Mouse (Mus musculus) c-Kit-positive CD71-positive TER-119-negative erythroid progenitor cells, embryonic 14.5 days (primary cell): ENCODE results near the gene Nudt3.
"Not testable (repeated sequence)": the region's sequence is repeated elsewhere in the genome, so short reads cannot be mapped to it uniquely, and the experiment has no call there.

Experiments used
- DNase-seq: peaks from one replicate; pipeline ENCODE4 v3.0.0-alpha.2; 2013; ENCODE audit warnings: low read depth

Nudt3 gene

DNA sequence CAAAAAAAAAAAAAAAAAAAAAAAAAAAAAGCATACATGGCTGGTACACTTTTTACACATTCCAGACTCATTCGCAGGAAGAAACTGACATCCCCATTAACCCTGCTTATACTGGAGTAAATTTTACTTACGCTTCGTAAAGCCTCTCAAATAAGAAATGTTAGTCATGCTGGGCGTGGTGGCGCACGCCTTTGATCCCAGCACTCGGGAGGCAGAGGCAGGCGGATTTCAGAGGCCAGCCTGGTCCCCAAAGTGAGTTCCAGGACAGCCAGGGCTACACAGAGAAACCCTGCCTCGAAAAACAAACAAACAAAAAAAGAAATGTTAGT lies 12.2 kb upstream of the Nudt3 start:
- not testable (repeated sequence) for DNase-seq

GRCm38 (mm10) chr17:27634871-27635574 lies 11.7 kb upstream of the Nudt3 start, which contains the start of gene RPS10-NUDT3:
TSS of gene RPS10-NUDT3 (minus strand) at chr17:27635222.
- DNase-seq: peak; percentile 75

DNA sequence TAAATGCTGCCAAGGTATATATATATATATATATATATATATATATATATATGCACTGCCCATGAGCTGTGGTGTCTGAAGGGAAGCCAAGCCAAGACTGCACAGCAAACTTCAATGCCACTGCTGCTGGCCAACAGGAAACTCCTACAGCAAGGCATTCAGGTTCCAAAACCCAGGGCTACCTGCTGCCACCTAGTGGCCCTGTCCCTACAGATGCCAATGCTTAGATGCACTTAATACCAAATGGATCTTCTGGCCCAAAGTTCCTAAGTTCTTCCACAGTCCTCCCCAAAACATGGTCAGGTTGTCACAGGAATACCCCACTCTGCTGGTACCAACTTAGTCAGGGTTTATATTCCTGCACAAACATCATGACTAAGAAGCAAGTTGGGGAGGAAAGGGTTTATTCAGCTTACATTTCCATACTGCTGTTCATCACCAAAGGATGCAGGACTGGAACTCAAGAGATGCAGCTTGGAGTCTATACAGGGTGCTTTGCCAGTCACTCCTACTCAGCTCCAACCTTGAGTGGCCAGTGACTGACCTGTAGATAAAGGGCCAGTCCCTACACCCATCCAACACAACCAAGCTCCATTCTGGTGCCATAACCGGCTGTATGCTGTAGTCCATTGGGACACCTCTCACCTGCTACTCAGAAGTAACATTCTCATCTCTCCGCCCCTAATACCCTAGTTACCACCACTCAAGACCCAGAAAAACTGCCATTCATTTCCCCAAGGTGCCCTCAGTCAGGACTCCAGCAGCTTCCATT lies 6.1 kb upstream of the Nudt3 start:
- peak; percentile 77 for DNase-seq

DNA sequence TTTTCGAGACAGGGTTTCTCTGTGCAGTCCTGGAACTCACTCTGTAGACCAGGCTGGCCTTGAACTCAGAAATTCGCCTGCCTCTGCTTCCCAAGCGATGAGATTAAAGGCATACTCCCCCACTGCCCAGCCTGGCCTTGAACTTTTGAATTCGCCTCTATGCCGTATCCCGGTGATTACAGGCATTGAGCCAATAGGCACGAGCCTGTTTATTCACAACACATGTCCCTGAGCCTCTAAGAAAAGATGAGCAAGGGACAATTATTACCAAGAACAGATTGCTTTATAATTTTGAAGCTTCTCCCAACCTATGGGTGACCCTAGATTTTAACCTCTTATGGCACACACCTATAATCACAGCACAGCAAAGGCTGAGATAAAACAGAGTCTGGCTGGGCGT lies 5.1 kb upstream of the Nudt3 start:
- no peak for DNase-seq

- no peak for DNase-seq
Measured at GRCm38 (mm10) chr17:27627451-27627850, 4.2 kb upstream of the Nudt3 start.

DNA sequence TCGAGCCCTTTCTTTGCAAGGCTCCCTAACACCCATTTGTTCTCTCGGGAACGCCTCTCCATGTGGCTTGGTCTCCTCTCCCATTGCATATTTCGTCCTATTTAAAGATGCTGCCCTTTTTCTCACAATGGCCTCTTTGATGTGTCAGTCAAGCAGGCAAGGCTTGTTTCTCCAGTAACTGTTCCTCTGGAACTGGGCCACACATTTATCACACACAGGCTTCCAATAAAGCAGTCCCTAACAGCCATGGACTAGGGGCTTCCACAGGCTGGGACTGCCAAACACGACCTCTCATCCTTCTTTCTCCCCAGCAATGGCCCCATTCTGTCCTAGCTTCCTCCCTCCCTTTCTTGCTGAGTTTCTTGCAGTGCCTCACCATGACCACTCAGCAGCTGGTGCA lies 3.4 kb upstream of the Nudt3 start:
- no peak for DNase-seq

GRCm38 (mm10) chr17:27625455-27626251 lies 2.4 kb upstream of the Nudt3 start:
- DNase-seq: no peak

- DNase-seq: no peak
Measured at GRCm38 (mm10) chr17:27622611-27623359, 510 bp downstream of the Nudt3 start.

DNA sequence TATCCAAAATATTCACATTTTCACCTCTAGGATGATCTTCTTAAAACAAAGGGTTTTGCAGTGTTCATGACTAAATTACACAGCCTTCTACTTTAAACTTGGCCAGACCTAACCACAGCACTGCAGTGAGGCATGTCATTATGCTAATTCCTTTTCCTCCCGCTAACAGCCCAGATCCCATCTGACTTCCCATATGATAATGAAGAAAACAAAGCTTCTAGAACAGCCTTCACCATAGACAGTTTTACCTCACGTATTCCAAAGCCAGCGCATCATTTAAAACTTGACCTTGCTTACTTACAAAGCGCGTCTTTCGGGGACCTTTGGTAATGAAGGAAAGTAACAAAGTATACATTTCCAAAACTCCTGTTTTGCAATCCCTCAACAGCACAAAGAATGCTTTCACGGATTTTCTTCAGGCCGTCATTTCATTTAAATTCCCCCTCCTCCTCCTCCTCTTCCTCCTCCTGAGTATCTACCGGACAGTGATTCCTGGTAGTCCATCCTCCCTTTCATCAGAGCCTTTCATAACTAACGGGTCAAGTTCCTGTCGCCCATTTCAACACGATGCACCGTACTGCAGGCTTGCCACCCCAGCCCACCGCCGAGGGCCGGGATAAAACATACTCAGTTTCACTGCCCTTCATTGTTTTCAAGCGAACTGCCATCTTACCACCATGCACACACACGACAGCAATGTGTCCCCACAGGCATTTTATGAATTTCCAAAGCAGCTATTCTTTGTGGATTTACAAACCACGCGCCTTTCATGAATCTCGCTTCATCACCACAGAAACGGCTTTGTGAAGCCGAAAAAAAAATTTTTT lies 1.4 kb downstream of the Nudt3 start:
- no peak for DNase-seq

DNA sequence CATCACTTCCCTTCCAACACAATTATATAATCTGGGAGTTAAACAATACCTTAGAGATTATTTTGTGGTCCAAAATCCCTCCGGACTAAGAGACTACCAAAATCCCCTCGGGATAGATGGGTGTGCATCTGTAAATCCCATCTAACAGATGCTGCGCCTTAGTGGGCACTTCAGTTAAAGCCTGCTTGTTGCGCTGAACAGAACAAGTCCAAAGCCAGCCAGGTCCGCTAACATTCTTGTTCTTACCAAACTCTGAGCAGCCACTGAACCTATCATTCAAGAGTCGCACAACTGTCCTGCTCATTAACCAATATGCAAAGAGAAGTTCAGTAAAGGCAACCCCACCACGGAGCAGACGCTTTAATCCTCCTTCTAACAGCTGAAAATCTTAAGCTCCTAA lies 2.1 kb downstream of the Nudt3 start:
- no peak for DNase-seq

- DNase-seq: no peak
Measured at GRCm38 (mm10) chr17:27615388-27615787, 7.9 kb downstream of the Nudt3 start.

DNA sequence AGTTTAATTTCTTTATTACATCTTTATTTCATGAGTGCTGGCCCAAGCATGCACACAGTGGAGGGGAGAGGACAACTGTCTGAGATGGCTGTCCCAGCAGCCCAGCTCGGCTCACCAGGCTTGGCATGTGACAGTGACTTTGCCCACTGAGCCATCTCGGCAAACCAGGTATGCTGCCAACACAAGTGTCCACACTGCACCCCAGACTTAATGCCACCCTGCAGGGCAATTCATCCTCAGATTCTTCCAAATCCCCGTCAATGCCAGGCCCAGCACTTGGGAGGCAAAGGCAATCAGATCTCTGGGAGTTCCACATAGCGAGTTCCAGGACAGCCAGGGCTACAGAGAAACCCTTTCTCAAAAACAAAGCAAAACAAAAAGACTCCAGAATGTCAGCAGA lies 10.3 kb downstream of the Nudt3 start:
- no peak for DNase-seq

- DNase-seq: no peak
Measured at GRCm38 (mm10) chr17:27611994-27612393, 11.3 kb downstream of the Nudt3 start.

DNA sequence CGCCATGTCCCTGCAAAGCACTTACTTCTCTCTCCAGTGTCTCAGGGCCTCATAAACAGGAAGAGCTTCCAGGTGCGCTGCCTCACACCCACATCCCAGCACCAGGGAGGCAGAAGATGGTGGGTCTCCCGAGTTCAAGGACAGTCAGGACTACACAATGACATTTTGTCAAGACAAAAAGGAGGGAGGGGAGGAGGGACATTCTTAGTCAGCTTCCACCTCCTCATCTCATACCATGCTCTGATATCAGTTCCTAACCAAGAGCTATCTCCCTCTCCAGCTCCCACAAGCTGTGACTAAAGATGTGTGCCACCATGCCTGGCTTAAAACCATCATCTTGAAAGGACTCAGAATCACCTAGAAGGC lies 11.8 kb downstream of the Nudt3 start:
- DNase-seq: no peak

- no peak for DNase-seq
Measured at GRCm38 (mm10) chr17:27610679-27611518, 12.4 kb downstream of the Nudt3 start.

- no peak for DNase-seq
Measured at GRCm38 (mm10) chr17:27609576-27609975, 13.7 kb downstream of the Nudt3 start.

GRCm38 (mm10) chr17:27603522-27604234 lies 19.6 kb downstream of the Nudt3 start:
- no peak for DNase-seq

- DNase-seq: no peak
Measured at GRCm38 (mm10) chr17:27603036-27603435, 20.3 kb downstream of the Nudt3 start.

DNA sequence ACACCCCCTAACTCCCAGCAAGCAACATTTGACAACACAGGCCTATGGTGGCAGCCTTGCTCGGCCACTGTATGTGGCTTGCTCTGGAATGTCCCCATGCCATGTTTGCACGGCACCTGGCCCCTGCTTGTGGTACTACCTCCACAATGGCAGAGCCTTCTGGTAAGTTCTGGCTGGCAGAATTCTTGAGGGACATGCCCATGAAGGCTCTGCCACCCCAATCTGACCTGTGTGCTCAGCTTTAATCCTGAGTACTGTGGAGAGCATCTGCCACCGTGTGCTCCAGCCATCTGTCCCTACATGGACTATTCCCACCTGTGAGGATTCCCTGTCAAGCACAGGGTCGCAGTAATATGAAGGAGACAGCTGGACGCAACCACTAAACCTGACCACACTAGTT lies 22.4 kb downstream of the Nudt3 start:
- no peak for DNase-seq

GRCm38 (mm10) chr17:27600286-27600685 lies 23.0 kb downstream of the Nudt3 start:
- no peak for DNase-seq
